Mouse (Mus musculus) midbrain, postnatal 0 days (tissue): Measurements from ENCODE around the gene Dnase1l2. TPM values are rescaled to one million over a fixed set of nuclear protein-coding genes. Genes with fewer than 3 reads are reported as not detected.
A peak's percentile ranks its signal among the peaks of the same experiment; 100 is the strongest.

Experiments used
- ATAC-seq: fragments of 200-750 bp; cut with Nextera tagmentation; 2 replicates; pipeline ENCODE4 v1.8.0; 2017; ENCODE audit warnings: moderate number of reproducible peaks, mild to moderate bottlenecking, moderate TSS enrichment, moderate library complexity; ENCODE audit not compliant: low FRiP score
- DNase-seq: peaks from one replicate; pipeline ENCODE4 v3.0.0-alpha.2; 2015; ENCODE audit warnings: low spot score
- H3K27ac ChIP-seq: fragments of 300-500 bp; sonication (generic); 2 replicates; pipeline ENCODE4 v1.5.1; 2014; ENCODE audit warnings: low read depth, mild to moderate bottlenecking, low read length, mixed read lengths
- H3K27me3 ChIP-seq: fragments of 300-500 bp; sonication (generic); 2 replicates; pipeline ENCODE4 v1.6.1; 2014; ENCODE audit warnings: low read length, control low read depth, mixed read lengths; ENCODE audit not compliant: insufficient read depth
- H3K36me3 ChIP-seq: fragments of 300-500 bp; sonication (generic); 2 replicates; pipeline ENCODE4 v1.6.1; 2014; ENCODE audit warnings: low read length, control low read depth, mixed read lengths; ENCODE audit not compliant: insufficient read depth
- H3K4me1 ChIP-seq: fragments of 300-500 bp; sonication (generic); 2 replicates; pipeline ENCODE4 v1.6.1; 2014; ENCODE audit warnings: mild to moderate bottlenecking, control low read depth, antibody characterized with exemption, low read length, mixed read lengths; ENCODE audit not compliant: insufficient read depth
- H3K4me2 ChIP-seq: fragments of 300-500 bp; sonication (generic); 2 replicates; pipeline ENCODE4 v1.6.1; 2014; ENCODE audit warnings: low read depth, mild to moderate bottlenecking, low read length, mixed read lengths; ENCODE audit not compliant: poor library complexity, severe bottlenecking
- H3K4me3 ChIP-seq: fragments of 300-500 bp; sonication (generic); 2 replicates; pipeline ENCODE4 v1.5.1; 2014; ENCODE audit warnings: low read depth, mild to moderate bottlenecking, low read length, moderate library complexity
- H3K9ac ChIP-seq: fragments of 300-500 bp; sonication (generic); replicated peaks from 2 replicates; pipeline ENCODE4 v1.6.1; 2014; ENCODE audit warnings: mild to moderate bottlenecking, low read length, moderate library complexity, mixed read lengths; ENCODE audit not compliant: poor library complexity, severe bottlenecking
- H3K9me3 ChIP-seq: fragments of 300-500 bp; sonication (generic); 2 replicates; pipeline ENCODE4 v1.6.1; 2016; ENCODE audit warnings: low read length, control low read depth
- CTCF ChIP-seq: IDR thresholded peaks from 2 replicates; pipeline ENCODE4 v1.5.1; 2016; ENCODE audit warnings: antibody characterized with exemption, mild to moderate bottlenecking
- WGBS: fragments of 180-500 bp; shearing (Covaris S2); extraction: QIAGEN DNeasy Blood & Tissue Kit; methylation state at CpG from one replicate; pipeline ENCODE4 v1.1.7; 2014; 5-methylcytosine and 5-hydroxymethylcytosine counted together
- polyA plus RNA-seq: library from polyadenylated mRNA; unstranded; fragments of >200 nt; fragmentation: Nextera tagmentation; extraction: Ambion mirVana; gene quantifications from 2 replicates; pipeline ENCODE4 v1.2.1, GENCODE M21; 2015
- total RNA-seq: library from RNA; depleted of rRNA; stranded (reverse); fragments of >200 nt; gene quantifications from 2 replicates; pipeline ENCODE4 v1.2.3, GENCODE M21; 2014

Gene Dnase1l2
- total and polyA plus RNA-seq, 2 experiments from 2014 or later = 1.1 to 5.0 TPM

GRCm38 (mm10) chr17:24449507-24449906 lies 6.6 kb upstream of the Dnase1l2 start:
- DNase-seq (no peak), ATAC-seq (no peak)
- Histone ChIP-seq H3K27me3 (no peaks in the 10 kb centered on the region), H3K4me1 (peaks cover 9% of the 10 kb centered on the region; the same call in 1 of the 2 replicates), H3K9ac (no peak overlapping the region), H3K4me2 (no peak overlapping the region), H3K4me3 (no peak overlapping the region), H3K36me3 (peaks cover 55% of the 10 kb centered on the region), H3K9me3 (no peaks in the 10 kb centered on the region), H3K27ac (no peak overlapping the region)
- no peak for TF ChIP-seq CTCF
- 96% methylated on average over 6 of the region's 6 CpGs for WGBS

GRCm38 (mm10) chr17:24446590-24446989 lies 3.7 kb upstream of the Dnase1l2 start:
- H3K4me1 ChIP-seq = no peaks in the 10 kb centered on the region
- no peaks in the 10 kb centered on the region for H3K9me3 ChIP-seq
- no peak overlapping the region for H3K27ac ChIP-seq
- TF ChIP-seq CTCF = no peak
- no peak overlapping the region for H3K4me2 ChIP-seq
- WGBS = 90% methylated on average over 8 of the region's 8 CpGs
- ATAC-seq (no peak), DNase-seq (no peak)
- H3K9ac ChIP-seq = no peak overlapping the region
- no peak overlapping the region for H3K4me3 ChIP-seq
- peaks cover 83% of the 10 kb centered on the region for H3K36me3 ChIP-seq
- no peaks in the 10 kb centered on the region for H3K27me3 ChIP-seq

GRCm38 (mm10) chr17:24443409-24443808 lies 504 bp upstream of the Dnase1l2 start:
- no peak overlapping the region for H3K4me2 ChIP-seq
- no peaks in the 10 kb centered on the region for H3K9me3 ChIP-seq
- WGBS = 95% methylated on average over 4 of the region's 4 CpGs
- DNase-seq (no peak), ATAC-seq (no peak)
- H3K4me3 ChIP-seq = no peak overlapping the region
- no peaks in the 10 kb centered on the region for H3K4me1 ChIP-seq
- no peak for TF ChIP-seq CTCF
- no peak overlapping the region for H3K27ac ChIP-seq
- no peaks in the 10 kb centered on the region for H3K27me3 ChIP-seq
- peaks cover 91% of the 10 kb centered on the region for H3K36me3 ChIP-seq
- H3K9ac ChIP-seq = no peak overlapping the region

- Histone ChIP-seq H3K4me2 (no peak overlapping the region), H3K27me3 (no peaks in the 10 kb centered on the region), H3K9me3 (no peaks in the 10 kb centered on the region), H3K27ac (no peak overlapping the region), H3K4me3 (no peak overlapping the region), H3K4me1 (no peaks in the 10 kb centered on the region), H3K9ac (no peak overlapping the region), H3K36me3 (peaks cover 83% of the 10 kb centered on the region)
- no peak for TF ChIP-seq CTCF
- 92% methylated on average over 14 of the region's 14 CpGs for WGBS
- no peak for ATAC-seq
- DNase-seq = no peak
Observed at GRCm38 (mm10) chr17:24442107-24442506, 798 bp downstream of the Dnase1l2 start.

GRCm38 (mm10) chr17:24441148-24441547 lies 1.8 kb downstream of the Dnase1l2 start:
- H3K4me3 ChIP-seq = no peak overlapping the region
- ATAC-seq (no peak), DNase-seq (peak; percentile 31)
- TF ChIP-seq CTCF = peak; percentile 60
- no peak overlapping the region for H3K27ac ChIP-seq
- H3K27me3 ChIP-seq = no peaks in the 10 kb centered on the region
- H3K9me3 ChIP-seq = no peaks in the 10 kb centered on the region
- H3K9ac ChIP-seq = no peak overlapping the region
- no peak overlapping the region for H3K4me2 ChIP-seq
- H3K4me1 ChIP-seq = no peaks in the 10 kb centered on the region
- H3K36me3 ChIP-seq = peaks cover 74% of the 10 kb centered on the region
- WGBS = 41% methylated on average over 2 of the region's 2 CpGs

GRCm38 (mm10) chr17:24440377-24440776 lies 2.5 kb downstream of the Dnase1l2 start:
- Histone ChIP-seq H3K9me3 (no peaks in the 10 kb centered on the region), H3K36me3 (peaks cover 66% of the 10 kb centered on the region), H3K4me3 (no peak overlapping the region), H3K27me3 (no peaks in the 10 kb centered on the region), H3K27ac (no peak overlapping the region), H3K9ac (no peak overlapping the region), H3K4me2 (no peak overlapping the region), H3K4me1 (no peaks in the 10 kb centered on the region)
- no peak for DNase-seq
- no peak for ATAC-seq
- TF ChIP-seq CTCF = no peak
- WGBS = 90% methylated on average over 8 of the region's 8 CpGs
